Mouse (Mus musculus): Measurements from ENCODE around the gene Hoxd9. TPM values are rescaled to one million over a fixed set of nuclear protein-coding genes. Genes with fewer than 3 reads are reported as not detected.

Gene Hoxd9
- polyA plus RNA-seq, 1 experiment from 2014 or later, result 67.0 TPM

GRCm38 (mm10) chr2:74698201-74699052 is 900 bp downstream of the Hoxd9 start:
- Histone ChIP-seq H3K27ac (peak overlapping the region; percentile 98), H3K4me2 (ENCODE audit: low read length) (peak overlapping the region; percentile 90), H3K4me3 (replicated peaks; ENCODE audit: low read depth, low read length) (peak overlapping the region; percentile 91), H3K27me3 (ENCODE audit: insufficient read depth, low read length) (no peaks in the 10 kb centered on the region), H3K4me1 (replicated peaks; ENCODE audit: insufficient read depth, low read length) (peaks cover 17% of the 10 kb centered on the region), H3K9ac (ENCODE audit: low read depth, low read length) (peak overlapping the region; percentile 100), H3K9me3 (replicated peaks; ENCODE audit: low read length) (no peaks in the 10 kb centered on the region), H3K36me3 (ENCODE audit: insufficient read depth, low read length) (no peaks in the 10 kb centered on the region)
- ATAC-seq (replicated peaks; ENCODE audit: low FRiP score, low read depth) (peak; percentile 18), DNase-seq (ENCODE audit: low spot score) (peak; percentile 88)
- 2% methylated on average over 72 of the region's 86 CpGs for WGBS
- TF ChIP-seq CTCF (IDR thresholded peaks at IDR 0.05; ENCODE audit: low read depth), result no peak

GRCm38 (mm10) chr2:74699053-74699430 is 1.5 kb downstream of the Hoxd9 start:
- DNase-seq (ENCODE audit: low spot score) (no peak), ATAC-seq (replicated peaks; ENCODE audit: low FRiP score, low read depth) (no peak)
- Histone ChIP-seq H3K4me3 (replicated peaks; ENCODE audit: low read depth, low read length) (peak overlapping the region; percentile 91), H3K9ac (ENCODE audit: low read depth, low read length) (peak overlapping the region; percentile 100), H3K27me3 (ENCODE audit: insufficient read depth, low read length) (no peaks in the 10 kb centered on the region), H3K36me3 (ENCODE audit: insufficient read depth, low read length) (no peaks in the 10 kb centered on the region), H3K4me2 (ENCODE audit: low read length) (peak overlapping the region; percentile 90), H3K9me3 (replicated peaks; ENCODE audit: low read length) (no peaks in the 10 kb centered on the region), H3K27ac (peak overlapping the region; percentile 98), H3K4me1 (replicated peaks; ENCODE audit: insufficient read depth, low read length) (peaks cover 18% of the 10 kb centered on the region)
- WGBS, result 3% methylated on average over 17 of the region's 17 CpGs
- TF ChIP-seq CTCF (IDR thresholded peaks at IDR 0.05; ENCODE audit: low read depth), result no peak

GRCm38 (mm10) chr2:74699664-74700545 is 2.4 kb downstream of the Hoxd9 start:
- Histone ChIP-seq H3K9me3 (replicated peaks; ENCODE audit: low read length) (no peaks in the 10 kb centered on the region), H3K9ac (ENCODE audit: low read depth, low read length) (peak overlapping the region; percentile 100), H3K36me3 (ENCODE audit: insufficient read depth, low read length) (no peaks in the 10 kb centered on the region), H3K4me2 (ENCODE audit: low read length) (peak overlapping the region; percentile 90), H3K4me1 (replicated peaks; ENCODE audit: insufficient read depth, low read length) (peaks cover 18% of the 10 kb centered on the region), H3K27me3 (ENCODE audit: insufficient read depth, low read length) (no peaks in the 10 kb centered on the region), H3K4me3 (replicated peaks; ENCODE audit: low read depth, low read length) (peak overlapping the region; percentile 91), H3K27ac (peak overlapping the region; percentile 98)
- no peak for TF ChIP-seq CTCF (IDR thresholded peaks at IDR 0.05; ENCODE audit: low read depth)
- DNase-seq (ENCODE audit: low spot score), result no peak
- no peak for ATAC-seq (replicated peaks; ENCODE audit: low FRiP score, low read depth)
- 19% methylated on average over 23 of the region's 23 CpGs for WGBS

GRCm38 (mm10) chr2:74700546-74701112 is 3.1 kb downstream of the Hoxd9 start:
- no peak for DNase-seq (ENCODE audit: low spot score)
- peak overlapping the region; percentile 90 for H3K4me2 ChIP-seq (ENCODE audit: low read length)
- H3K27ac ChIP-seq, result peak overlapping the region; percentile 98
- no peaks in the 10 kb centered on the region for H3K9me3 ChIP-seq (replicated peaks; ENCODE audit: low read length)
- no peak for ATAC-seq (replicated peaks; ENCODE audit: low FRiP score, low read depth)
- no peaks in the 10 kb centered on the region for H3K36me3 ChIP-seq (ENCODE audit: insufficient read depth, low read length)
- no peak for TF ChIP-seq CTCF (IDR thresholded peaks at IDR 0.05; ENCODE audit: low read depth)
- peaks cover 14% of the 10 kb centered on the region for H3K4me1 ChIP-seq (replicated peaks; ENCODE audit: insufficient read depth, low read length)
- peak overlapping the region; percentile 91 for H3K4me3 ChIP-seq (replicated peaks; ENCODE audit: low read depth, low read length)
- H3K9ac ChIP-seq (ENCODE audit: low read depth, low read length), result peak overlapping the region; percentile 100
- WGBS, result 17% methylated on average over 22 of the region's 22 CpGs
- H3K27me3 ChIP-seq (ENCODE audit: insufficient read depth, low read length), result no peaks in the 10 kb centered on the region

GRCm38 (mm10) chr2:74701949-74702819 is 4.7 kb downstream of the Hoxd9 start:
- Histone ChIP-seq H3K9me3 (replicated peaks; ENCODE audit: low read length) (no peaks in the 10 kb centered on the region), H3K36me3 (ENCODE audit: insufficient read depth, low read length) (no peaks in the 10 kb centered on the region), H3K9ac (ENCODE audit: low read depth, low read length) (0 out of 2 replicates have a peak overlapping the region, but pooled peaks have one; percentile 35), H3K4me1 (replicated peaks; ENCODE audit: insufficient read depth, low read length) (peaks cover 12% of the 10 kb centered on the region), H3K4me2 (ENCODE audit: low read length) (peak overlapping the region; percentile 90), H3K27ac (peak overlapping the region; percentile 100), H3K27me3 (ENCODE audit: insufficient read depth, low read length) (no peaks in the 10 kb centered on the region), H3K4me3 (replicated peaks; ENCODE audit: low read depth, low read length) (0 out of 2 replicates have a peak overlapping the region, but pooled peaks have one; percentile 11)
- DNase-seq (ENCODE audit: low spot score) (peak; percentile 93), ATAC-seq (replicated peaks; ENCODE audit: low FRiP score, low read depth) (no peak)
- 13% methylated on average over 17 of the region's 17 CpGs for WGBS
- TF ChIP-seq CTCF (IDR thresholded peaks at IDR 0.05; ENCODE audit: low read depth), result peak; percentile 94
